Mouse (Mus musculus): Measurements from ENCODE around the gene Msmp. TPM values are rescaled to one million over a fixed set of nuclear protein-coding genes. Genes with fewer than 3 reads are reported as not detected.

Msmp gene
- polyA plus RNA-seq, 1 experiment: 0.16 TPM

DNA sequence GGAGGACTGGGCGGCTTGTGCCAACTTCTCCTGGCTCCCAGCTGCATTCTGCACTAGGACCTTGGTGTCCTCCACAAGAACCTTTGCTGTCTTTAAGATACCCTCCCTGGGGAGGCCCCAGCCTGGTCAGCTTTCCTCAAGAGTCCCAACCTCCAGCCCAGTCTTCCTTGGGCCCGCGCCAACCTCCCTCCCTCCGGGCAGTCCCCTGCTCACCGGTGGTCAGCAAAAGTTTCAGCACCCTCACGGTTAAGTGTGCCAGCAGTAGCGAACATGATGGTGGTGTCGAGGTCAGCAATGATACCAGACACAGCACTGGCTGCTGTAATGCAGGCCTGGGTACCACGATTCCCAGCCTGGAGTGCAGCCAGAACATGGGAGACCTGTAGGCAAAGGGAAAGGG is 48.3 kb downstream of the Msmp start:
- TF ChIP-seq CTCF (IDR thresholded peaks at IDR 0.05; ENCODE audit: borderline replicate concordance, extremely low read depth, insufficient read depth, insufficient read length) (no peak), POLR2A (IDR thresholded peaks at IDR 0.05; ENCODE audit: borderline replicate concordance, extremely low read depth, insufficient read depth, insufficient read length, poor library complexity, severe bottlenecking) (no peak)
- no peak for DNase-seq (ENCODE audit: low read depth)

GRCm38 (mm10) chr4:43535628-43536027 is 48.7 kb downstream of the Msmp start:
- TF ChIP-seq CTCF (IDR thresholded peaks at IDR 0.05; ENCODE audit: borderline replicate concordance, extremely low read depth, insufficient read depth, insufficient read length) (no peak), POLR2A (IDR thresholded peaks at IDR 0.05; ENCODE audit: borderline replicate concordance, extremely low read depth, insufficient read depth, insufficient read length, poor library complexity, severe bottlenecking) (no peak)
- DNase-seq (ENCODE audit: low read depth): no peak

DNA sequence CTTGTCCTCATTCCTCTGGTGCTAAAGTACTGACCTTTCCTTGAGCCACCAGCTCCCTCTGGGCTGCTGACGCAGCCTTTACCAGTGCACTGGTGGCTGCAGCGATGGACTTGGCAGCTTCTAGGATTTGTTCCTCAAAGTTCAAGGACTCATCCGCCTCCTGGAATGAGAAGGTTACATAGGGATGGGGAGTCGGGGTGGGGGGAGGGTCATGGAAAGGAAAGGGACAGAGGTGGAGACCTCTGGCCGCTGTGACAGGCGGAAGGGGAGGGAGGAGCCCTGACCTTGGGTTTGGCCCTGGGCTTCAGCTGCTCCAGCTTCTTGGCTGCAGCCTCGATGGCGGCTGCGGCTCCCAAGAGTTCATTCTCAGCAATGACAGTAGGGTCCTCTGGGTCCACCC is 51.0 kb downstream of the Msmp start:
- no peak for DNase-seq (ENCODE audit: low read depth)
- no peak for TF ChIP-seq CTCF (IDR thresholded peaks at IDR 0.05; ENCODE audit: borderline replicate concordance, extremely low read depth, insufficient read depth, insufficient read length)
- TF ChIP-seq POLR2A (IDR thresholded peaks at IDR 0.05; ENCODE audit: borderline replicate concordance, extremely low read depth, insufficient read depth, insufficient read length, poor library complexity, severe bottlenecking): no peak

Other genes with a start within 250 kb of the Msmp start
- gene Rusc2, start 202.5 kb downstream of the Msmp start, polyA plus RNA-seq (2012; rRNA removed): 49.8 and 124 TPM in 2 replicates
- 1.1 and 1.7 TPM in 2 replicates for gene Fam166b, start 155.4 kb downstream of the Msmp start, polyA plus RNA-seq (2012; rRNA removed)
- gene Tesk1, start 142.6 kb downstream of the Msmp start, polyA plus RNA-seq (2012; rRNA removed): 89.1 and 109 TPM in 2 replicates
- gene Cd72, start 129.9 kb downstream of the Msmp start, polyA plus RNA-seq (2012; rRNA removed): 0.14 TPM in 1 of 2 replicates, not detected in the other
- not detected in 2 replicates for gene Sit1, start 100.8 kb downstream of the Msmp start, polyA plus RNA-seq (2012; rRNA removed)
- gene Ccdc107, start 91.6 kb downstream of the Msmp start, polyA plus RNA-seq (2012; rRNA removed): 100.0 and 137 TPM in 2 replicates
- gene Arhgef39, start 84.8 kb downstream of the Msmp start, polyA plus RNA-seq (2012; rRNA removed): 19.5 and 66.1 TPM in 2 replicates
- 0.14 and 0.37 TPM in 2 replicates for gene Car9, start 77.5 kb downstream of the Msmp start, polyA plus RNA-seq (2012; rRNA removed)
- 9.0 and 12.1 TPM in 2 replicates for gene Tpm2, start 60.7 kb downstream of the Msmp start, polyA plus RNA-seq (2012; rRNA removed)
- 47.9 and 63.8 TPM in 2 replicates for gene Creb3, start 22.2 kb downstream of the Msmp start, polyA plus RNA-seq (2012; rRNA removed)
- gene Tln1, start 21.8 kb downstream of the Msmp start, polyA plus RNA-seq (2012; rRNA removed): 53.6 and 55.5 TPM in 2 replicates
- 56.0 and 61.7 TPM in 2 replicates for gene Rgp1, start 5.8 kb downstream of the Msmp start, polyA plus RNA-seq (2012; rRNA removed)
- 91.6 and 110 TPM in 2 replicates for gene Gba2, start 5.6 kb downstream of the Msmp start, polyA plus RNA-seq (2012; rRNA removed)
- gene Npr2, start 47.4 kb upstream of the Msmp start, polyA plus RNA-seq (2012; rRNA removed): 61.7 and 65.6 TPM in 2 replicates
- 7.3 and 9.0 TPM in 2 replicates for gene Spag8, start 69.1 kb upstream of the Msmp start, polyA plus RNA-seq (2012; rRNA removed)
- 43.0 and 64.6 TPM in 2 replicates for gene Hint2, start 72.0 kb upstream of the Msmp start, polyA plus RNA-seq (2012; rRNA removed)
- gene Tmem8b, start 84.5 kb upstream of the Msmp start, polyA plus RNA-seq (2012; rRNA removed): 27.0 and 42.0 TPM in 2 replicates
- 0.23 and 0.34 TPM in 2 replicates for gene Fam221b, start 84.7 kb upstream of the Msmp start, polyA plus RNA-seq (2012; rRNA removed)
- gene Olfr70, start 116.3 kb upstream of the Msmp start, polyA plus RNA-seq (2012; rRNA removed): not detected in 2 replicates
- gene Olfr71, start 125.8 kb upstream of the Msmp start, polyA plus RNA-seq (2012; rRNA removed): not detected in 2 replicates
- gene Hrct1, start 142.7 kb upstream of the Msmp start, polyA plus RNA-seq (2012; rRNA removed): 0.38 and 0.53 TPM in 2 replicates
- 0.10 and 0.11 TPM in 2 replicates for gene Spaar, start 145.5 kb upstream of the Msmp start, polyA plus RNA-seq (2012; rRNA removed)
- not detected in 2 replicates for gene Olfr159, start 186.5 kb upstream of the Msmp start, polyA plus RNA-seq (2012; rRNA removed)
- gene Olfr156, start 239.4 kb upstream of the Msmp start, polyA plus RNA-seq (2012; rRNA removed): not detected in 2 replicates

Measured in brain, embryonic 14.5 days (tissue).